Mouse (Mus musculus): ENCODE data around the gene Mknk2. TPM values are rescaled to one million over a fixed set of nuclear protein-coding genes. Genes with fewer than 3 reads are reported as not detected.

Mknk2 gene
- polyA plus RNA-seq, 1 experiment from 2014 or later: 70.8 TPM

Other genes starting within 250 kb of the Mknk2 start
- 41.3 and 67.2 TPM in 2 replicates for gene Tcf3, start 244.5 kb downstream of the Mknk2 start, polyA plus RNA-seq (2015; fragmentation: Nextera tagmentation; extraction: Ambion mirVana)
- not detected in 2 replicates for gene Onecut3, start 183.3 kb downstream of the Mknk2 start, polyA plus RNA-seq (2015; fragmentation: Nextera tagmentation; extraction: Ambion mirVana)
- gene Atp8b3, start 139.0 kb downstream of the Mknk2 start, polyA plus RNA-seq (2015; fragmentation: Nextera tagmentation; extraction: Ambion mirVana): 0.05 and 0.06 TPM in 2 replicates
- gene Rexo1, start 116.6 kb downstream of the Mknk2 start, polyA plus RNA-seq (2015; fragmentation: Nextera tagmentation; extraction: Ambion mirVana): 13.6 and 20.2 TPM in 2 replicates
- gene Klf16, start 100.8 kb downstream of the Mknk2 start, polyA plus RNA-seq (2015; fragmentation: Nextera tagmentation; extraction: Ambion mirVana): 4.7 and 6.4 TPM in 2 replicates
- 84.2 and 110 TPM in 2 replicates for gene Abhd17a, start 87.8 kb downstream of the Mknk2 start, polyA plus RNA-seq (2015; fragmentation: Nextera tagmentation; extraction: Ambion mirVana)
- gene Scamp4, start 75.2 kb downstream of the Mknk2 start, polyA plus RNA-seq (2015; fragmentation: Nextera tagmentation; extraction: Ambion mirVana): 55.9 and 71.6 TPM in 2 replicates
- 3.0 and 3.9 TPM in 2 replicates for gene Adat3, start 75.2 kb downstream of the Mknk2 start, polyA plus RNA-seq (2015; fragmentation: Nextera tagmentation; extraction: Ambion mirVana)
- gene Gm49322, start 72.1 kb downstream of the Mknk2 start, polyA plus RNA-seq (2015; fragmentation: Nextera tagmentation; extraction: Ambion mirVana): 1.2 and 2.7 TPM in 2 replicates
- 78.2 and 112 TPM in 2 replicates for gene Csnk1g2, start 55.3 kb downstream of the Mknk2 start, polyA plus RNA-seq (2015; fragmentation: Nextera tagmentation; extraction: Ambion mirVana)
- gene Btbd2, start 21.0 kb downstream of the Mknk2 start, polyA plus RNA-seq (2015; fragmentation: Nextera tagmentation; extraction: Ambion mirVana): 45.4 and 64.8 TPM in 2 replicates
- gene Mob3a, start 23.9 kb upstream of the Mknk2 start, polyA plus RNA-seq (2015; fragmentation: Nextera tagmentation; extraction: Ambion mirVana): 22.1 and 33.6 TPM in 2 replicates
- 10.4 and 14.6 TPM in 2 replicates for gene Izumo4, start 24.1 kb upstream of the Mknk2 start, polyA plus RNA-seq (2015; fragmentation: Nextera tagmentation; extraction: Ambion mirVana)
- gene Ap3d1, start 64.2 kb upstream of the Mknk2 start, polyA plus RNA-seq (2015; fragmentation: Nextera tagmentation; extraction: Ambion mirVana): 45.0 and 51.4 TPM in 2 replicates
- gene Dot1l, start 77.1 kb upstream of the Mknk2 start, polyA plus RNA-seq (2015; fragmentation: Nextera tagmentation; extraction: Ambion mirVana): 16.1 and 22.4 TPM in 2 replicates
- gene Sf3a2, start 120.1 kb upstream of the Mknk2 start, polyA plus RNA-seq (2015; fragmentation: Nextera tagmentation; extraction: Ambion mirVana): 38.3 and 48.3 TPM in 2 replicates
- 65.2 and 83.1 TPM in 2 replicates for gene Plekhj1, start 120.5 kb upstream of the Mknk2 start, polyA plus RNA-seq (2015; fragmentation: Nextera tagmentation; extraction: Ambion mirVana)
- 0.16 and 0.19 TPM in 2 replicates for gene Amh, start 127.1 kb upstream of the Mknk2 start, polyA plus RNA-seq (2015; fragmentation: Nextera tagmentation; extraction: Ambion mirVana)
- gene Jsrp1, start 135.4 kb upstream of the Mknk2 start, polyA plus RNA-seq (2015; fragmentation: Nextera tagmentation; extraction: Ambion mirVana): 4.0 and 5.1 TPM in 2 replicates
- gene Oaz1, start 148.5 kb upstream of the Mknk2 start, polyA plus RNA-seq (2015; fragmentation: Nextera tagmentation; extraction: Ambion mirVana): 1,772 and 2,077 TPM in 2 replicates
- gene Lingo3, start 165.9 kb upstream of the Mknk2 start, polyA plus RNA-seq (2015; fragmentation: Nextera tagmentation; extraction: Ambion mirVana): 0.29 and 0.43 TPM in 2 replicates
- 153 and 154 TPM in 2 replicates for gene Lsm7, start 177.1 kb upstream of the Mknk2 start, polyA plus RNA-seq (2015; fragmentation: Nextera tagmentation; extraction: Ambion mirVana)
- 23.1 and 32.5 TPM in 2 replicates for gene Sppl2b, start 177.2 kb upstream of the Mknk2 start, polyA plus RNA-seq (2015; fragmentation: Nextera tagmentation; extraction: Ambion mirVana)
- 0.04 TPM in 1 of 2 replicates, not detected in the other for gene Tmprss9, start 193.7 kb upstream of the Mknk2 start, polyA plus RNA-seq (2015; fragmentation: Nextera tagmentation; extraction: Ambion mirVana)
- gene Timm13, start 222.9 kb upstream of the Mknk2 start, polyA plus RNA-seq (2015; fragmentation: Nextera tagmentation; extraction: Ambion mirVana): 269 and 299 TPM in 2 replicates
- gene Lmnb2, start 240.1 kb upstream of the Mknk2 start, polyA plus RNA-seq (2015; fragmentation: Nextera tagmentation; extraction: Ambion mirVana): 22.0 and 32.1 TPM in 2 replicates

Measured in heart, embryonic 15.5 days (tissue).